Mouse (Mus musculus) CH12.LX (cell line): ENCODE results near the gene Idh3g.

ENCODE experiments used
- E2F4 ChIP-seq: IDR thresholded peaks from 2 replicates; pipeline ENCODE4 v1.6.1; 2011; ENCODE audit warnings: low read depth, low read length, improper control_type of control experiment; ENCODE audit not compliant: insufficient replicate concordance
- POLR2A ChIP-seq: IDR thresholded peaks from 2 replicates; pipeline ENCODE4 v1.6.1; 2011; ENCODE audit warnings: low read depth, mild to moderate bottlenecking, improper control_type of control experiment, low read length

- TF ChIP-seq POLR2A (no peak), E2F4 (no peak)
Observed at GRCm38 (mm10) chrX:73824185-73825151, 37.8 kb upstream of the Idh3g start, which contains the start of gene Pdzd4.
